Mouse (Mus musculus): Measurements from ENCODE around the gene Epb41l4b. TPM values are rescaled to one million over a fixed set of nuclear protein-coding genes. Genes with fewer than 3 reads are reported as not detected.
A peak's percentile ranks its signal among the peaks of the same experiment; 100 is the strongest.

Gene Epb41l4b
- polyA plus RNA-seq, 1 experiment from 2014 or later = 3.8 TPM

DNA sequence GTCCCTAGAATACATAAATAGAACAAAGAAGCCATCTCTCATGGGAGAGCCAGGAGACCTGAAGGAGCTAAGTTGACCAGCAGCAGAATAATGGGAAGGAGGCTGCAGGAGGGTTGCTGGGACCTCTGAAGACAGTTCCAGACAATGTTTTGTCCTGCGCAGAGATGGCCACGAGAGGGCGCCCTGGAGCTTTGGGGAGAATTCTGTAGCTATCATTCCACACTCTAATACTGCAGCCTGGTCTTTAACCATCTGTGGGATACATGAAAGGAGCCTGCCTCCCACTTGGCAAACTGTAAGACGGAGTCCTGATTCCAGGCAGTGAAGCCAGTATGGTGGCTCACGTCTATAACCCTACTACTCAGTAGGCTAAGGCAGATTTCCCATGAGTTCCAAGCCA lies 126.0 kb downstream of the Epb41l4b start:
- no peak overlapping the region for H3K4me3 ChIP-seq (replicated peaks; ENCODE audit: low read length)
- H3K4me1 ChIP-seq (replicated peaks; ENCODE audit: control insufficient read depth, insufficient read depth, low read length) = no peaks in the 10 kb centered on the region
- H3K9me3 ChIP-seq (ENCODE audit: control insufficient read depth, low read length) = no peaks in the 10 kb centered on the region
- peak; percentile 43; the same call in 1 of the 2 replicates for ATAC-seq (ENCODE audit: low FRiP score)
- H3K4me2 ChIP-seq (replicated peaks) = no peak overlapping the region
- no peak overlapping the region for H3K9ac ChIP-seq
- H3K36me3 ChIP-seq (replicated peaks; ENCODE audit: control insufficient read depth, insufficient read depth) = no peaks in the 10 kb centered on the region
- no peak overlapping the region for H3K27ac ChIP-seq
- 29% methylated on average over 5 of the region's 5 CpGs for WGBS
- no peaks in the 10 kb centered on the region for H3K27me3 ChIP-seq (ENCODE audit: control insufficient read depth, insufficient read depth, low read length)
- peak; percentile 73 for DNase-seq (ENCODE audit: low spot score)

DNA sequence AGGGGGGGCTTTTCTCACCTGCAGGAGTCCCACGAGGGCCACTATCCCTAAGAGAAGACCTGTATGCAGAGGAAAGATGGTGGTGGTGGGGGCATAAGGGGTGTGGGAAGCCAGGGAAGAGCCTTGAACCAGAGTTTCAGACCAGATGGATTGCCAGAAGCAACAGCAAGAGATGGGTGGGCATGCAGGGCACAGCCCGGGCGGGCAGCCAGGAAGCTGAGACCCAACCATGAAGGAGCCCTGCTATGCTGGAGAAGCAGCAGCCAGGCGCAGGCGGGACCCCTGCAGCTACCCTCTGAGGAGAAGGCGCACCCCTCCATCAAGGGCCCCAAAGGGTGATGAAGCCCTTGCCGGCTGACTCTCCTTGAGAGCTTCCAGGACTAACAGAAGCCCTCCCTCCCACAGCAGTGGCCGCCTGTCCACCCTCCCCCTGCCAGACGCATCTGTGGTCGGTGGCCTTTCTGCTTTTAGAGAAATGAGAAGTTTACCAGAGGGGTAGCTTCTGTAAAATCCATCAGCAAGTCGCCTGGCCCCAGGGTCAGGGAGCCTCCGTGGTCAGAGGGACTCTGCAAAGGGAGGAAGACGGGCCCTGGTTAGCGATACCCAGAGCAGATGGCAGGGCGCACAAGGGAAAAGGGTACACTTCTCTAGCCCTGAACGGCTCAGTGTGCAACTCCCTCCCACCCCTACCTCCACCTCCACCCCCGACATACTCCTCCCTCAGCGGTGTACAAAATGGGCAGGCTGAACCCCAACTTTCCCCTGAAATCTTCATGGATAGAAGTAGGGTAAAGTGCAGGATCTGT lies 126.7 kb downstream of the Epb41l4b start:
- Histone ChIP-seq H3K9ac (no peak overlapping the region), H3K27ac (no peak overlapping the region), H3K4me1 (replicated peaks; ENCODE audit: control insufficient read depth, insufficient read depth, low read length) (no peaks in the 10 kb centered on the region), H3K27me3 (ENCODE audit: control insufficient read depth, insufficient read depth, low read length) (no peaks in the 10 kb centered on the region), H3K36me3 (replicated peaks; ENCODE audit: control insufficient read depth, insufficient read depth) (no peaks in the 10 kb centered on the region), H3K9me3 (ENCODE audit: control insufficient read depth, low read length) (no peaks in the 10 kb centered on the region), H3K4me3 (replicated peaks; ENCODE audit: low read length) (no peak overlapping the region), H3K4me2 (replicated peaks) (no peak overlapping the region)
- DNase-seq (ENCODE audit: low spot score) (no peak), ATAC-seq (ENCODE audit: low FRiP score) (no peak)
- WGBS = 52% methylated on average over 18 of the region's 18 CpGs

DNA sequence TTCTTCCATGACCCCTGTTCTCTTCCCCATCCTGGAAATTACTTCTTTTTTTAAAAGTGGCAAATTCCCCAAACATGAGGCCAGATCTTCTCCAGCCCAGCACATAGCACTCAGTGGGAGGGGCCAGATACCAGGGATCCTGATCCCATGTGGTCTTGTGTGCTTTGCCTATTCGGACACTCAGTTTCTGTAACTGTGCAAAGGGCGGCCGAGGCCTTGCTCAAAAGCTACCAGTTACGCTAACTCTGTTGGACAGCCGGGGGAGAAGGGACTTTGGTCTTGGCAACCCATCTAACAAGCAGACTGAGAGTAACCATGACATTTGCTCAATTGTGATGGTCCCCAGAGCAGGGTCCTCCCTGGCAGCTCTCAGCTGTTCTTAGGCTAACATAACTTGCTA lies 128.2 kb downstream of the Epb41l4b start:
- Histone ChIP-seq H3K27me3 (ENCODE audit: control insufficient read depth, insufficient read depth, low read length) (no peaks in the 10 kb centered on the region), H3K27ac (no peak overlapping the region), H3K4me2 (replicated peaks) (no peak overlapping the region), H3K4me3 (replicated peaks; ENCODE audit: low read length) (no peak overlapping the region), H3K4me1 (replicated peaks; ENCODE audit: control insufficient read depth, insufficient read depth, low read length) (peaks cover 3% of the 10 kb centered on the region; the same call in 1 of the 2 replicates), H3K9me3 (ENCODE audit: control insufficient read depth, low read length) (no peaks in the 10 kb centered on the region), H3K36me3 (replicated peaks; ENCODE audit: control insufficient read depth, insufficient read depth) (no peaks in the 10 kb centered on the region), H3K9ac (no peak overlapping the region)
- DNase-seq (ENCODE audit: low spot score) (no peak), ATAC-seq (ENCODE audit: low FRiP score) (no peak)
- 86% methylated on average over 5 of the region's 5 CpGs for WGBS

DNA sequence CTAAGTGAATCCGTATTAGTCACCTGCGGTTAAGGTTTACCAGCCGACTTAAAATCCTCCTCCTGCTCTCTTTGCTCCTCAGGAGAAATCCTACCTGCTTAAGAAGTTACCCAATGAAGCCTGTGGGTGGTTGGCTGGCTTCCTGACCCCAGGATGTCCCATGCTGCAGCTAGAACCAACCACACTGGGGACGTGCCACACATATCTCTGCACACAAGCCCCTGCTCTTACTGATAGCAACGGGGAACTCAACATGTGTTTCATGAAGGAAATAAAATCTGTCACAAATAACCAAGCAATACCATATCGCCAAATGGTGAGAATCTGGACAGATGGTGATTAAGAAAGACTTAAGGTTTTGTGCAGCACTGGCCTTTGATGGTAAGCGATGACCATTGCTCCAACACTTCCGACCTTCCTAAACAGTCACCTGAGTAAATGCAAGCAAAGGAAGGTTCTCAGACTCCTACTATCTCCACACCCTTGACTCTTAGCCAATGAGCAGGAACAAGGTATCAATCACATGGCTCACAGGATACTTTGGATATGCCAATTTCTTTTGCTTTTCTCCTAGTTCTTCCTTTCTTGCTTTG lies 131.7 kb downstream of the Epb41l4b start:
- ATAC-seq (ENCODE audit: low FRiP score) (no peak), DNase-seq (ENCODE audit: low spot score) (no peak)
- Histone ChIP-seq H3K4me2 (replicated peaks) (no peak overlapping the region), H3K4me1 (replicated peaks; ENCODE audit: control insufficient read depth, insufficient read depth, low read length) (peaks cover 3% of the 10 kb centered on the region; the same call in 1 of the 2 replicates), H3K9ac (no peak overlapping the region), H3K4me3 (replicated peaks; ENCODE audit: low read length) (no peak overlapping the region), H3K9me3 (ENCODE audit: control insufficient read depth, low read length) (no peaks in the 10 kb centered on the region), H3K36me3 (replicated peaks; ENCODE audit: control insufficient read depth, insufficient read depth) (0 out of 2 replicates have a peak, but pooled peaks cover 5% of the 10 kb centered on the region), H3K27ac (no peak overlapping the region), H3K27me3 (ENCODE audit: control insufficient read depth, insufficient read depth, low read length) (no peaks in the 10 kb centered on the region)
- WGBS = 79% methylated on average over 8 of the region's 8 CpGs

DNA sequence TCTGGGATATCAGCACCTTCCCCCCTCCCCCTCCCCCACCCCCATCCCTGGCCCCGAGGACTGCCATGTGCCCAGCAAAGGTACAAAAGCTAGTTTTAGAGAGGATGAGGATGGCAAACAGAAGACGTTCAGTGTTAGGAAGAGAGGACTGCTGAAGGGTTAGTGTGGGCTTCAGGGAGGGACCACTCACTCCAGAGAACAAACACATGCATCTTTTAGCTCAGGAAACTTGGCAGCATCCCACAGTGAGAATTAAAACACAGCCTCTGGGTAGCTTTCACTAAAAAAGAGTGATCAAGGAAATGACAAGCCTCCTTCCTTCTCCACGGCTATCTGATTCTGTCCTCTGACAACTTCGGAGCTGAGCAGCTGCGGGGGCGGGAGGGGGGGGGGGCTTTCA lies 132.3 kb downstream of the Epb41l4b start:
- DNase-seq (ENCODE audit: low spot score) (no peak), ATAC-seq (ENCODE audit: low FRiP score) (no peak)
- Histone ChIP-seq H3K27me3 (ENCODE audit: control insufficient read depth, insufficient read depth, low read length) (no peaks in the 10 kb centered on the region), H3K9me3 (ENCODE audit: control insufficient read depth, low read length) (no peaks in the 10 kb centered on the region), H3K4me3 (replicated peaks; ENCODE audit: low read length) (no peak overlapping the region), H3K27ac (no peak overlapping the region), H3K4me2 (replicated peaks) (no peak overlapping the region), H3K4me1 (replicated peaks; ENCODE audit: control insufficient read depth, insufficient read depth, low read length) (peaks cover 3% of the 10 kb centered on the region; the same call in 1 of the 2 replicates), H3K36me3 (replicated peaks; ENCODE audit: control insufficient read depth, insufficient read depth) (0 out of 2 replicates have a peak, but pooled peaks cover 5% of the 10 kb centered on the region), H3K9ac (no peak overlapping the region)
- WGBS = 19% methylated on average over 6 of the region's 6 CpGs

DNA sequence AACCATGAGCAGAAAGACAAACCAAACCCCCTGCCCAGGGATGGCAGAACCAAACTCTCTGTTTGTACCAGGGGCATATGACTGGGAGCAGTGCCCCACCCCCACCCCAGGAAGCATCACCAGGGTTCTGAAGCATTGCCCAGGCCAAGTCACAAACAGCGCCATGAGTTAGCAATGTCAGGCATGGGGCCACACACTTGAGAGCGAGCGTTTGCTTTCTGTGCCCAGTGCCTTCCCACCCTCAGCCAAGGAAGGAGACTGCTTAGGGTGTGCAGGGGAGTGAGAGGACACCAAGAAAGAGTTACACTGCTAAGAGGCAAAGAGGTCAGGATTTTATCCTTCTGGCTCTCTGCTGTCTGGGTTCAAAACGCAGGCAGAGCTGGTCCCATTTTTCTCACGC lies 132.8 kb downstream of the Epb41l4b start:
- no peak overlapping the region for H3K4me2 ChIP-seq (replicated peaks)
- no peak for DNase-seq (ENCODE audit: low spot score)
- no peak for ATAC-seq (ENCODE audit: low FRiP score)
- no peak overlapping the region for H3K9ac ChIP-seq
- H3K9me3 ChIP-seq (ENCODE audit: control insufficient read depth, low read length) = no peaks in the 10 kb centered on the region
- H3K27me3 ChIP-seq (ENCODE audit: control insufficient read depth, insufficient read depth, low read length) = no peaks in the 10 kb centered on the region
- H3K36me3 ChIP-seq (replicated peaks; ENCODE audit: control insufficient read depth, insufficient read depth) = 0 out of 2 replicates have a peak, but pooled peaks cover 5% of the 10 kb centered on the region
- H3K4me1 ChIP-seq (replicated peaks; ENCODE audit: control insufficient read depth, insufficient read depth, low read length) = peaks cover 3% of the 10 kb centered on the region; the same call in 1 of the 2 replicates
- no peak overlapping the region for H3K4me3 ChIP-seq (replicated peaks; ENCODE audit: low read length)
- 45% methylated on average over 5 of the region's 5 CpGs for WGBS
- no peak overlapping the region for H3K27ac ChIP-seq

DNA sequence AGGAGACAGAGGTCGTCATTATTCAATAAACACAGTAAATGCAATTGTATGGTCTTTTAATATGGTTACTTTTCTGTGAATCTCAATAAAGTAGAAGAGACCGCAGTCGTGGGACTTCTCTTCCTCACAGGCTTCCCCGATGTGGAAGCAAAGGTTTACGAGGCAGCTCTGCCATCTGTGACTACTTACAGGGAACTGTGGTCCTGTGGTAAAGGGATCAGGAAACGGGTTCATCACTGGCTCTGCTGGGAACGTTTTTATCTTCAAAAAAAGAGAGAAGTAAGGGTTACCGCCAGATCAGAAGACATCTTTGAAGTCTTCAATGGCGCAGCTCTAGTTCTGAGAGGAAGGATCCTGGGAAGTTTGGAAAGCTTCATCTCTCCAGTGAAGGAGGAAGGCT lies 135.5 kb downstream of the Epb41l4b start:
- WGBS = 87% methylated on average over 9 of the region's 9 CpGs
- ATAC-seq (ENCODE audit: low FRiP score) = no peak

DNA sequence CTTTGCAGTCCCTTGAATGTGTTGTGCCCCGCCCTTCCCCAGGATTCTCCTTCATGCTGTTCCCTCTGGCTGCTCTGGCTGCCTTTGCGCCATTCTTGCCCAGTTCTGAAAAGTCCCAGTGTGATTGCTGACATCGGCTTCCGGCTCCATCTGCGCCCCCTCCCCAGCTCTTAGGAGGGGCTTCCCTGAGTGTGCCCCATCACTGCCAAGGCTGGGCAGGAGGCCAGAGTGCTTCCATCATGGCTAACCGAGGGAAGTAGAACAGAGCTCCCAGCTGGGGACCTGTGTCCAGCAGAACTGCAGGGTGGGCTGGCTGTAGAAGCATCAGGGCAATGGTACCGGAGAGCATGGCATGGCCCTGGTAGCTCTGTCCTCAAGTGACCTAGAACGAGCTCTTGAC lies 138.2 kb downstream of the Epb41l4b start:
- no peak overlapping the region for H3K27ac ChIP-seq
- no peaks in the 10 kb centered on the region for H3K9me3 ChIP-seq (ENCODE audit: control insufficient read depth, low read length)
- DNase-seq (ENCODE audit: low spot score) (peak; percentile 57), ATAC-seq (ENCODE audit: low FRiP score) (peak; percentile 72)
- H3K36me3 ChIP-seq (replicated peaks; ENCODE audit: control insufficient read depth, insufficient read depth) = 0 out of 2 replicates have a peak, but pooled peaks cover 5% of the 10 kb centered on the region
- H3K4me2 ChIP-seq (replicated peaks) = no peak overlapping the region
- 61% methylated on average over 8 of the region's 8 CpGs for WGBS
- 0 out of 2 replicates have a peak overlapping the region, but pooled peaks have one; percentile 8 for H3K9ac ChIP-seq
- no peaks in the 10 kb centered on the region for H3K27me3 ChIP-seq (ENCODE audit: control insufficient read depth, insufficient read depth, low read length)
- H3K4me3 ChIP-seq (replicated peaks; ENCODE audit: low read length) = no peak overlapping the region
- no peaks in the 10 kb centered on the region for H3K4me1 ChIP-seq (replicated peaks; ENCODE audit: control insufficient read depth, insufficient read depth, low read length)

More for the DNA sequence above, 135.5 kb downstream of the Epb41l4b start:
- DNase-seq (ENCODE audit: low spot score) = no peak
- Histone ChIP-seq H3K27me3 (ENCODE audit: control insufficient read depth, insufficient read depth, low read length) (no peaks in the 10 kb centered on the region), H3K4me1 (replicated peaks; ENCODE audit: control insufficient read depth, insufficient read depth, low read length) (peaks cover 3% of the 10 kb centered on the region; the same call in 1 of the 2 replicates), H3K9ac (no peak overlapping the region), H3K4me2 (replicated peaks) (no peak overlapping the region), H3K27ac (no peak overlapping the region), H3K4me3 (replicated peaks; ENCODE audit: low read length) (no peak overlapping the region), H3K9me3 (ENCODE audit: control insufficient read depth, low read length) (no peaks in the 10 kb centered on the region), H3K36me3 (replicated peaks; ENCODE audit: control insufficient read depth, insufficient read depth) (0 out of 2 replicates have a peak, but pooled peaks cover 5% of the 10 kb centered on the region)

DNA sequence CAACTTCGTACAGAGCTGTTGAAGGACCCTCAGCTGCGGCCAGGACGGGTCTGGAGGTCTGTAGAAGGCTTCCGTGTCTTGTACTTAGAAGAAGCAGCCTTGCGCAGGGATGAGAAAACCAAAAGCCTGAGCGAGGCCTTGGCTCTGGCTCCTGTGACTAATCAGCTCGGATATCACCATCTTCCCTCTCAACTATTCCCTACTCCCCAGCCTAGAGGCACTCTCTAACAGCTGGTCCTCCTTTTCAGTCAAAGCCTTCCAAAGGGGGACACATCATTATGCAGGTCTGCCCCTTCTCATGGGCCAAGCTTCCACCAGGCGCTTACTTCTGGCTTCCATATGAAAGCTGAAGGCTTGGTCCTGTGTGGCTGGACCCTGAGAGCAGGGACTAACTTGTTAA lies 139.4 kb downstream of the Epb41l4b start:
- no peak for DNase-seq (ENCODE audit: low spot score)
- no peak for ATAC-seq (ENCODE audit: low FRiP score)
- no peaks in the 10 kb centered on the region for H3K27me3 ChIP-seq (ENCODE audit: control insufficient read depth, insufficient read depth, low read length)
- H3K27ac ChIP-seq = no peak overlapping the region
- H3K4me1 ChIP-seq (replicated peaks; ENCODE audit: control insufficient read depth, insufficient read depth, low read length) = no peaks in the 10 kb centered on the region
- WGBS = 83% methylated on average over 8 of the region's 8 CpGs
- H3K9me3 ChIP-seq (ENCODE audit: control insufficient read depth, low read length) = no peaks in the 10 kb centered on the region
- H3K4me2 ChIP-seq (replicated peaks) = no peak overlapping the region
- H3K36me3 ChIP-seq (replicated peaks; ENCODE audit: control insufficient read depth, insufficient read depth) = 0 out of 2 replicates have a peak, but pooled peaks cover 5% of the 10 kb centered on the region
- H3K9ac ChIP-seq = no peak overlapping the region
- no peak overlapping the region for H3K4me3 ChIP-seq (replicated peaks; ENCODE audit: low read length)

Measured in hindbrain, embryonic 14.5 days (tissue).